Mouse (Mus musculus) heart, embryonic 11.5 days (tissue): Measurements from ENCODE around the gene Ptbp1. TPM values are rescaled to one million over a fixed set of nuclear protein-coding genes. Genes with fewer than 3 reads are reported as not detected.

Experiments used
- ATAC-seq: fragments of 200-750 bp; cut with Nextera tagmentation; replicated peaks from 2 replicates; pipeline ENCODE4 v1.8.0; 2017; ENCODE audit warnings: moderate library complexity; ENCODE audit not compliant: insufficient number of reproducible peaks, low FRiP score, low TSS enrichment
- H3K27ac ChIP-seq: fragments of 300-500 bp; sonication (generic); 2 replicates; pipeline ENCODE4 v1.5.1; 2014; ENCODE audit warnings: mild to moderate bottlenecking, low read depth, low read length
- H3K27me3 ChIP-seq: fragments of 300-500 bp; sonication (generic); 2 replicates; pipeline ENCODE4 v1.6.1; 2014; ENCODE audit warnings: mild to moderate bottlenecking, low read length, mixed read lengths; ENCODE audit not compliant: control insufficient read depth, insufficient read depth
- H3K36me3 ChIP-seq: fragments of 300-500 bp; sonication (generic); 2 replicates; pipeline ENCODE4 v1.6.1; 2014; ENCODE audit warnings: mild to moderate bottlenecking, low read length, moderate library complexity, mixed read lengths; ENCODE audit not compliant: control insufficient read depth, insufficient read depth
- H3K4me1 ChIP-seq: fragments of 300-500 bp; sonication (generic); 2 replicates; pipeline ENCODE4 v1.6.1; 2014; ENCODE audit warnings: low read length; ENCODE audit not compliant: control insufficient read depth, insufficient read depth
- H3K4me2 ChIP-seq: fragments of 300-500 bp; sonication (generic); 2 replicates; pipeline ENCODE4 v1.6.1; 2014; ENCODE audit warnings: mild to moderate bottlenecking, moderate library complexity
- H3K4me3 ChIP-seq: fragments of 300-500 bp; sonication (generic); 2 replicates; pipeline ENCODE4 v1.5.1; 2014; ENCODE audit warnings: low read depth, low read length
- H3K9ac ChIP-seq: fragments of 300-500 bp; sonication (generic); 2 replicates; pipeline ENCODE4 v1.6.1; 2014; ENCODE audit warnings: mild to moderate bottlenecking, low read depth, low read length, moderate library complexity
- H3K9me3 ChIP-seq: fragments of 300-500 bp; sonication (generic); replicated peaks from 2 replicates; pipeline ENCODE4 v1.6.1; 2016; ENCODE audit warnings: low read length; ENCODE audit not compliant: control insufficient read depth
- WGBS: fragments of 180-500 bp; shearing (Covaris S2); extraction: QIAGEN DNeasy Blood & Tissue Kit; methylation state at CpG from one replicate; pipeline ENCODE4 v1.1.7; 2014; ENCODE audit not compliant: insufficient replicate concordance; 5-methylcytosine and 5-hydroxymethylcytosine counted together
- polyA plus RNA-seq: library from polyadenylated mRNA; unstranded; fragments of >200 nt; fragmentation: Nextera tagmentation; extraction: Ambion mirVana; gene quantifications from 2 replicates; pipeline ENCODE4 v1.2.1, GENCODE M21; 2014

Gene Ptbp1
- polyA plus RNA-seq: 112 TPM in 2 replicates

DNA sequence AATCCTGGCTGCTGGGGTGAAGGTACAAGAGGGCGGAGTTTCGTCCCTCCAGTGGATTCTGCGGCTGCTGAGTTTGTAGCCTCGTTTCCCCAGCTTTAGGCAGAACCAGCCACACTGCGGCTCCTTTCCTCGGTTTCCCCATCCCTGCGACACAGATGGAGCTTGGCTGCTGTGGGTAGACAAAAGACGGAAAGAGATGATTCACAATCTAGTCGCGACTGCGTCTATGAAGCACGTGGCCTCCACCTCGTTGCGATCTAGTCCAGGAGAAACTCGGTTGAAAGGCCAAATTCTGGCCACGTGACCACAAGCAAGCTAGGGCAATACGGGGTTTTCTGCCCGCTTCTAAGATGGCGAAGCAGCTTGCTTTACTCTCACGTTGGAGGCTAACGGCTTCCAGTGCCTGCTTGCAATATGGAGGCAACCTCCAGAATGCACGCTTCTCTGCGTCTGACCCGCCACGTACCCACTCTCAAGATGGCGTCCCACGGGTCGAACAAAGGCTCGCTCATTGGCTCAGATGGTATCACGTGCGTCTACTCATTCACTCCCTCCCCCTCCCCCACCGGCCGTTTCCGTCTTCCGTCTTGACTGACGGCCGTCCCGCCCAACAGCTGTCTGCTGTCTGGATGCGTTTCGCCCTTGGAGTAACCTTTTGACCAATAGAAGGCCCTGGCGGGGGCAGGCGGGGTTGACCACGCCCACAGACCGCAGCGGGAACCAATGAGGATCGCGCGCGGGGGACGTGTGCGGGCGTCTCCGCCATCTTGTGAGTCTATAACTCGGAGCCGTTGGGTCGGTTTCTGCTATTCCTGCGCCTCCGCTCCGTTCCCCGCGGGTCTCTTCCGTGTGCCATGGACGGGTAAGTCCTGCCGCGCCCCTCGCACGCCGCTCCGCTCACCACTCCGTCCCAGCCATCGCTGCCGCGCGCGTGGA lies at the start of gene Ptbp1:
Gene Ptbp1, plus strand, starts transcription at position 568 of the 936 bp plus-strand sequence.
- Histone ChIP-seq H3K9ac (peak within 1 kb of the TSS; percentile 100), H3K4me3 (peak within 1 kb of the TSS; percentile 86), H3K9me3 (no peaks in the 10 kb centered on the region), H3K36me3 (peaks cover 4% of the 10 kb centered on the region), H3K4me1 (peaks cover 52% of the 10 kb centered on the region), H3K27me3 (no peaks in the 10 kb centered on the region), H3K27ac (peak within 1 kb of the TSS; percentile 100), H3K4me2 (peak within 1 kb of the TSS; percentile 89)
- peak; percentile 89 for ATAC-seq
- WGBS: under 1% methylated on average over 75 of the region's 75 CpGs

GRCm38 (mm10) chr10:79805636-79806035 lies 48.6 kb upstream of the Ptbp1 start:
- Histone ChIP-seq H3K9me3 (no peaks in the 10 kb centered on the region), H3K36me3 (no peaks in the 10 kb centered on the region), H3K4me2 (peak overlapping the region; percentile 48), H3K27ac (peak overlapping the region; percentile 73), H3K9ac (peak overlapping the region; percentile 43; the same call in 1 of the 2 replicates), H3K4me1 (peaks cover 40% of the 10 kb centered on the region), H3K4me3 (no peak overlapping the region), H3K27me3 (no peaks in the 10 kb centered on the region)
- 28% methylated on average over 11 of the region's 11 CpGs for WGBS
- ATAC-seq: peak; percentile 56

GRCm38 (mm10) chr10:79806331-79806730 lies 47.9 kb upstream of the Ptbp1 start:
- H3K4me1 ChIP-seq: peaks cover 38% of the 10 kb centered on the region
- H3K9ac ChIP-seq: peak overlapping the region; percentile 46; the same call in 1 of the 2 replicates
- peak overlapping the region; percentile 73 for H3K27ac ChIP-seq
- no peaks in the 10 kb centered on the region for H3K36me3 ChIP-seq
- ATAC-seq: no peak
- H3K4me3 ChIP-seq: peak overlapping the region; percentile 6; the same call in 1 of the 2 replicates
- H3K9me3 ChIP-seq: no peaks in the 10 kb centered on the region
- H3K4me2 ChIP-seq: peak overlapping the region; percentile 48
- WGBS: 67% methylated on average over 9 of the region's 9 CpGs
- H3K27me3 ChIP-seq: no peaks in the 10 kb centered on the region

GRCm38 (mm10) chr10:79806972-79807371 lies 47.3 kb upstream of the Ptbp1 start:
- 75% methylated on average over 10 of the region's 10 CpGs for WGBS
- peak overlapping the region; percentile 74 for H3K27ac ChIP-seq

GRCm38 (mm10) chr10:79807826-79808225 lies 46.4 kb upstream of the Ptbp1 start:
- ATAC-seq: no peak
- Histone ChIP-seq H3K4me3 (0 out of 2 replicates have a peak overlapping the region, but pooled peaks have one; percentile 16), H3K4me2 (peak overlapping the region; percentile 46), H3K27ac (peak overlapping the region; percentile 74), H3K36me3 (no peaks in the 10 kb centered on the region), H3K9me3 (no peaks in the 10 kb centered on the region), H3K27me3 (no peaks in the 10 kb centered on the region), H3K9ac (peak overlapping the region; percentile 59; the same call in 1 of the 2 replicates), H3K4me1 (peaks cover 26% of the 10 kb centered on the region)
- 59% methylated on average over 11 of the region's 11 CpGs for WGBS

More at GRCm38 (mm10) chr10:79806972-79807371, 47.3 kb upstream of the Ptbp1 start:
- ATAC-seq: no peak
- Histone ChIP-seq H3K4me1 (peaks cover 34% of the 10 kb centered on the region), H3K4me2 (peak overlapping the region; percentile 48), H3K27me3 (no peaks in the 10 kb centered on the region), H3K4me3 (no peak overlapping the region), H3K36me3 (no peaks in the 10 kb centered on the region), H3K9ac (0 out of 2 replicates have a peak overlapping the region, but pooled peaks have one; percentile 46), H3K9me3 (no peaks in the 10 kb centered on the region)

GRCm38 (mm10) chr10:79808728-79809127 lies 45.5 kb upstream of the Ptbp1 start:
- no peak for ATAC-seq
- 81% methylated on average over 11 of the region's 11 CpGs for WGBS
- Histone ChIP-seq H3K4me2 (peak overlapping the region; percentile 7; the same call in 1 of the 2 replicates), H3K4me3 (no peak overlapping the region), H3K9me3 (no peaks in the 10 kb centered on the region), H3K4me1 (peaks cover 18% of the 10 kb centered on the region), H3K9ac (no peak overlapping the region), H3K27ac (peak overlapping the region; percentile 74; the same call in 1 of the 2 replicates), H3K27me3 (no peaks in the 10 kb centered on the region), H3K36me3 (no peaks in the 10 kb centered on the region)

DNA sequence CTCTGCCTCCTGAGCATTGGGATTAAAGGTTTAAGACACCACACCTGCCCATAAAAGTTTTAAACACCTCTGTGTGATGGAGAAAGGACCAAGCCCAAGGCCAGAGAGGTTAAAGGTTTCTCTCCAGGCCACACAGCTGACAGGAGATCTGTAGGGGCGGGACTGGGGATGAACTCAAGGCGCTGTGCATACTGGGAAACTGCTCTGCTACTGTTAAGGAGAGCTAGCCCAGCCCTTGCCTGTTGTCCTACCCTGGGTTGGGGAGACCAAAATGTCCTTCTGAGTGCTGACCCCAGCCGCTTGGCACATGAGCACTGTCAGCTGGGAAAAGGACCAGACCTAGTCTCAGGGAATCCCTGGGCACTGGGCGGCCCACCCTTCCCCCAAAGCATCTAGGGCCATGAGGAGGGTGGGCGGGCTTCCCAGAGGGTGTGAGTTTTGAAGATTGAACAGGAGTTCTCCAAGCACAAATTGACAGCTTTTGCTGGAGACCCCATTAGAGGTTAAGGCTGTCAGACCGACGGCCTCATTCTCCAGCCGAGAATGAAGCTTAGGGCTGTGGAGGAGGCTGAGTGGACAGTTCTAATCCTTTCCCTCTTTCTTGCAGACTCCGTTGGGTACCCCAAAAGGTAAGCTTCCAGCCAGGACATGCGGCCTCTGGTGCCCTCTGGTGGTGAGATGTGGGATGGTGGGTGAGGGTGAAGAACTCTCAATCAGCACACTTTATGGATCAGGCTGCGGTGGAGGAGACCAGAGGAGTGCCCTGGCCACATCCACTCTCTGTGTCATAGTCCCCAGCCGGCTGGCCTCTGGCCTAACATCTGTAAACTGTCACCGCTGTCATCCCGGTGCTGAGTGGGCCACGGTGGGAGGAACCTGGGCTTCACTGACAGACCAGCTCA lies 42.2 kb upstream of the Ptbp1 start:
- 0 out of 2 replicates have a peak, but pooled peaks cover 6% of the 10 kb centered on the region for H3K36me3 ChIP-seq
- 20% methylated on average over 15 of the region's 15 CpGs for WGBS
- no peaks in the 10 kb centered on the region; the same call in 1 of the 2 replicates for H3K27me3 ChIP-seq
- no peak overlapping the region for H3K9ac ChIP-seq
- no peak overlapping the region for H3K4me3 ChIP-seq
- no peak overlapping the region for H3K27ac ChIP-seq
- H3K4me1 ChIP-seq: no peaks in the 10 kb centered on the region; the same call in 1 of the 2 replicates
- ATAC-seq: no peak
- no peaks in the 10 kb centered on the region for H3K9me3 ChIP-seq
- H3K4me2 ChIP-seq: no peak overlapping the region
